Mouse (Mus musculus) frontal cortex, adult (tissue): ENCODE measurements around the gene Fam171a2.

ENCODE experiments used
- ATAC-seq: cut with Nextera tagmentation; 2 replicates; pipeline ENCODE4 v1.9.2; 2017; ENCODE audit warnings: mild to moderate bottlenecking, moderate library complexity, mixed read lengths; ENCODE audit not compliant: low TSS enrichment

Fam171a2 gene

GRCm38 (mm10) chr11:102455740-102456396 is 8.4 kb upstream of the Fam171a2 start:
- peak; percentile 54; the same call in 1 of the 2 replicates for ATAC-seq

- ATAC-seq: no peak
Measured at GRCm38 (mm10) chr11:102453131-102453530, 5.6 kb upstream of the Fam171a2 start.

- ATAC-seq: peak; percentile 56
Measured at GRCm38 (mm10) chr11:102449043-102450008, 1.8 kb upstream of the Fam171a2 start.

GRCm38 (mm10) chr11:102448327-102448726 is 845 bp upstream of the Fam171a2 start:
- peak; percentile 39; the same call in 1 of the 2 replicates for ATAC-seq

GRCm38 (mm10) chr11:102446581-102447461 is 661 bp downstream of the Fam171a2 start:
- no peak for ATAC-seq

- ATAC-seq: no peak
Measured at GRCm38 (mm10) chr11:102445891-102446361, 1.6 kb downstream of the Fam171a2 start.

- ATAC-seq: no peak
Measured at GRCm38 (mm10) chr11:102445264-102445890, 2.1 kb downstream of the Fam171a2 start.

- no peak for ATAC-seq
Measured at GRCm38 (mm10) chr11:102444781-102445180, 2.7 kb downstream of the Fam171a2 start.

GRCm38 (mm10) chr11:102444321-102444720 is 3.2 kb downstream of the Fam171a2 start:
- no peak for ATAC-seq

GRCm38 (mm10) chr11:102443740-102444139 is 3.7 kb downstream of the Fam171a2 start:
- no peak for ATAC-seq

GRCm38 (mm10) chr11:102442089-102442488 is 5.4 kb downstream of the Fam171a2 start:
- no peak for ATAC-seq

GRCm38 (mm10) chr11:102441434-102441833 is 6.0 kb downstream of the Fam171a2 start:
- ATAC-seq: no peak

GRCm38 (mm10) chr11:102440255-102440654 is 7.2 kb downstream of the Fam171a2 start:
- ATAC-seq: no peak

- no peak for ATAC-seq
Measured at GRCm38 (mm10) chr11:102439093-102440082, 8.1 kb downstream of the Fam171a2 start.

GRCm38 (mm10) chr11:102438212-102439092 is 9.0 kb downstream of the Fam171a2 start:
- ATAC-seq: no peak

GRCm38 (mm10) chr11:102437120-102438061 is 10.1 kb downstream of the Fam171a2 start:
- peak; percentile 31; the same call in 1 of the 2 replicates for ATAC-seq

- peak; percentile 20; the same call in 1 of the 2 replicates for ATAC-seq
Measured at GRCm38 (mm10) chr11:102436471-102436790, 11.1 kb downstream of the Fam171a2 start.
